Mouse (Mus musculus): ENCODE measurements at regions not wholly inside any gene's neighbourhood (a gene's known extent, or its start where the extent isn't known, plus 50 kb on each side); places are given as distances from the start of the nearest gene placed in this dataset.

- intact Hi-C loops (cut with DNase I): no loop called here
- no peak for DNase-seq
Observed at GRCm38 (mm10) chr12:42369029-42369577, 882.9 kb upstream of the Lrrn3 start.

DNA sequence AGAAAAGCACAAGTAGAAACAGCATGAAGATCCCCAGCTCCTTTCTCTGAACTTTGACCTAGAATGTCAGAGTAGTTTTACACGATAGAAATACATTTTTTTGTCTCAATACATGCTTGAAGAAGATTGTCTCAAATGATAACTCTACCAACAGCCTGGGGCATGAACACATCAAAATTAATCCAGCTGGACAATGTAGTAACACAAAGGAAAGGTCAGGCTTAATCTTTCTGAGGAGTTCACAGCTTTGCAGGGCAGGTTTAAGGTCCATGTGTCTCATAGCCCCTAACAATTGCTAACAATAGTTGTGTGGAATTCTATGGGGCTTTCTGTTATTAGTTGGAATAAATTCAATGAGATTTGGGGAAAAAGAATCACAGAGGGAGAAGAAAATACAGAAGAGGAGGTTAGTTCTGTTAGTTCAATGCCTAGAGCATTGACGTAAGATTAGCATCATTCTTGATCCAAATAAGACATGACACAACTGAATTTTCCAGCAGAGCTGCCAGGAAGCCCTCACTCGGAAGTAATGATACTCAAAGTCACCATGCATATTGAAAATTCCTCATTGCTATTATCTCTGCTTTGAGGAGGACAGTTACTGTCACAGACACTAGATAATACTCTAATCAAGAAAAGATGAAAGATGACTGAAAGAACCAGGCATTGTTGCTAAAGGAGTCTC lies 852.9 kb upstream of the Lrrn3 start:
- intact Hi-C loops (cut with DNase I): no loop called here
- DNase-seq: peak; percentile 8

DNA sequence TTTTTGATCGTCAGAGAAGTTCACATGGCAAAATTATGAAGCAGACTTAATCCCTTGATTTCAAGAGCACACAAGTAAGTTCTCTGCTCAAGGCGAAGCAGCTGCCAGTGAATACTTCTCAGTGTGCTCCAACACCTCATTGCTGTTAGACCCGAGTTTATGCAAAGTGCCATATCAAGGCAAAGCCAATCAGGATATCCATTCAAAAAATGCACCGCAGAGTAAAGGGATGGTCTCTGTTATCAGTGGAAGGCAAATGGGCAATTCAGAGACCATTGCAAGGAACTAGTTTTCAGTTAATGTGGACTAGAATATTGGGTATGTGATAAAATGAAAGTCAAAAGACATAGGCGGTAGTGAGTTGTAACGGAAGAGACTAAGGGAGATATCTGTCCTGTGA lies 820.2 kb upstream of the Lrrn3 start:
- intact Hi-C loops (cut with DNase I): no loop called here
- DNase-seq: no peak

DNA sequence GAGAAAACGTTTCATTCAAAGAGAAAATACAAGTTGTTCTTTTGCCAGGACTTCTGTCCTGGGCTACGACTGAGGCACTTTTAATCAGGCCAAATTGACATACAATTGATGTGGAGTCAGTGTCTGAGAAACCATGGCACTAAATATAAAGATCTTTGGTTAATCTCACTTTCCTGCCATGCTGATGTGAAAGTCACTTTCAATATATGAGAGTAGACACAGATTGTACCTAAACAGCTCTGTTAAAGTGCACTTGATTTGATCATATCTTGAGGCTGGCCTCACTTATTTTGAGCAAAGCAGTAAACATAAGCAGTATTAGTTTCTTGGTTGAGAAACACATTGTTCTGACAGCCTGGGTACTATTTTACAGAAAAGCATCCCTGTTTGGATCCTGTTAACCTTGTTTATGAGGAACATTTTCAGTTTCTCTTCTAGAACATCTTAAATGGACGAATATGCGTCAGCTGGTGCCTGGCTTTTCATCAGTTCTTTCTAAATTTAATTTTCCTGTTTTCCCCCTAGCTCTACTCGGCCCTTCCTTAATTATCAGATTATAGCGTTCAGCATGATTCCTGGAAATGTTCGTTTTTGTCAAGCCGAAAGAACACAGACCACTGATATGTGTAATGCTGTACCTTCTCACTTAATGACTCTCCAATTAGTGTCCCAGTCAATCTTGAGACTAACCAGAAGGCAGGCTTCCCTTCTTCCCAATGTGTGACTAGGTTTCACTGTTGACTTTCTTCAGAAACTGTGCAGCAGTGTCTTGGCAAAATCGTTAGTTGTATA lies 791.2 kb upstream of the Lrrn3 start:
- intact Hi-C loops (cut with DNase I): no loop called here
- no peak for DNase-seq

DNA sequence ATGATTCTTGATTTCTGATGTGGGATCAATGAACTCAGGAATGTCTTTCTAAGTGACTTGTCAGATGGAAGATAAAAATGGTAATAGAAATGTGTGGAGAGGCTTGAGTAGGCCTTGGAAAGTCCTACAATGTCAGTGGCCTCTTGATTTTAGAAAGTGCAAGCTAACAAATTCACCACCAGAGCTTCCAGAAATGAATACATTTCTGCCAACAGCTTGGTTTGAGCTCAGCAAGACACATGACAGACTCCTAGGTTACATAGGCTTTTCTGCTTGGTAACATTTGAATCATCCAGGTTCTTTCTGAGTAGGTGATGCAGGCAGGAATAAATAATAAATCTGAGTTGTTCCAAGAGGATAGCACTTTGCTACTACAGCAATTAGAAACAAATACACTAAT lies 764.2 kb upstream of the Lrrn3 start:
- intact Hi-C loops (cut with DNase I): no loop called here
- DNase-seq: no peak

DNA sequence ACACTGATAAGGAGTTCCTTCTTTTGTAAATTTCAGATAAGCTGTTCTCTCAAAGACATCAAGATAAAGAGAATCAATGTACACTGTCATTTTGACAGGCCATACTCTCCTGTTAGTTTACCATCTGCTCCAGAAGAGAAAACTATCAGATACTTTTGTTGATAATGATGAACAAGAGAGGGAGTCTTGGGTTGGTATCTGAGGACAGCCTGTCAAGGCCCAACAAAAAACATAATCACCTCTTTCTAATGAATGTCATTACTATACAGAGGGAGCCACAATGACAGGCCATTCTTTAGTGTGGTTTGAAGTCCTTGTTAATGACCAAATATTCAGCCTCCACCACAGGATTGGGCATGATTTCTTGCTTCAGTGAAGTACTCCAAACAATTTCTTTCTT lies 743.0 kb upstream of the Lrrn3 start:
- no peak for DNase-seq

GRCm38 (mm10) chr12:42181646-42182045 lies 695.4 kb upstream of the Lrrn3 start:
- DNase-seq: no peak
- intact Hi-C loops (cut with DNase I): no loop called here

More for the DNA sequence above, 743.0 kb upstream of the Lrrn3 start:
- intact Hi-C loops (cut with DNase I): no loop called here

- DNase-seq: no peak
- intact Hi-C loops (cut with DNase I): no loop called here
Observed at GRCm38 (mm10) chr12:42179947-42180669, 693.9 kb upstream of the Lrrn3 start.

DNA sequence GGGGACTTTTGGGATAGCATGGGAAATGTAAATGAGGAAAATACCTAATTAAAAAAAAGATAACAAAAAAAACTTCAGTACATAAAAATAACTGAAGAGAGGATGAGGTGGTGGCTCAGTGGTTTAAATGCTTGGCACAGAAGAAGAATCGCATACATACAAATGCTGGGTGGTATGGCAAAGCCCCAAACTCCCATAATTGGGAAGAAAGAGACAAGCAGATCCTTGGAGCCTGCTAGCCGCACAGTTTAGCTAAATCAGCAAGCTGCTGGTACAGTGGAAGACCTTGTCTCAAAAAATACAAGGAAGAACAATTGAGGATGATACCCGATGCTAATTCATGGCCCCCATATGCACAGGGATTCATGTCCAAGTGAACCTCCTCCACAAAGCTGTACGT lies 661.7 kb upstream of the Lrrn3 start:
- no peak for DNase-seq
- intact Hi-C loops (cut with DNase I): no loop called here

DNA sequence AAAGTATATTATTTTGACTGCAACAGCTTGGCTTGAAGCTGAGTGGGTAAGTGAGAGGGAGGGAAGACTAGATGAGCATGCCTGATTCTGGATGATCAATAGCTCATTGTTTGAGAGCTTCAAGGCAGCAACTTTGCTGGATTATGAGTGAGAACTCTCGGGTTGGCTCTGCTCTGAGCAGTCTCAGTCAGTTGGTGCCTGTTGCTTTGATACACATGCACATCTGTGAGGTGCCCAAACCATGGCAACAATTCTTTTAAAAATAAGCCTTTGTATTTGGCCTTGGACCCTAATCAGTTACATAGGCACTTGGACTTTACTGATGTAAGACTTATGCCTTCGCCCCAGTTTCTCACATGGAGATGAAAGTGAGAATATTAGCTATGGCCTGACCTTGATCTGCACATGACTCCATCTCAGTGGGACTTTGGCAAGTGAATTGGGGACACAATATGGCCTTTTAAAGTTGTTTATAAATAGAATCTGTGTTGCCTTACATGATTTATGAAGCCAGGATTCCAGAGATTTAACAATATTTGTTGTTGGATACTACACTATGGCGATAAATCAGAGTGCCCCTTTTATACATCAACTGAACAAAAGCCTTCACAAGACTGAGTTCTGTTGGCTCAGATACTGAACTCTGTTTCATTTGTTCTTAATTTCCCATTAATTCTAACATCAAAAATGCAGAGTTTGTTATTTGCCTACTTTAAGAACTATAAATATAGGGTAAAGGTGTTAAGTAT lies 652.6 kb upstream of the Lrrn3 start:
- intact Hi-C loops (cut with DNase I): no loop called here
- DNase-seq: no peak

DNA sequence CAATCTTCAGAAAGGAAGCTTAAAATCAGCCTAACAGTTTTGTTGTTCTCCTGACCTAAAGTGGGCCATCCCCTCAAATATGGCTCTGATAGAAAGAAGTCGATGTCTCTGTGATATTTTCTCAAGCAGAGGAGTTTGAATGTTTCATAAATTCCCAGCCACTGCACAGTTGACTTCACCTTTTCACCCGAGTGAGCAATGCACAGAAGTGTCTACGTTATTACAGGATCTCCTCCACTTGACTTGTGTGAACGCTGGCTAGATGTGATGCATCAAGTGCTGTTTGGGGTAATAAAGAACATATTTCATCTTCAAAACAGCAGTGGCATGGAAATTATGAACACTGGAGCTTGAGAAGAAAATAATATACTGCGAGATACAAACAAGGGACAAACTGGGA lies 651.9 kb upstream of the Lrrn3 start:
- intact Hi-C loops (cut with DNase I): no loop called here
- peak; percentile 35 for DNase-seq

DNA sequence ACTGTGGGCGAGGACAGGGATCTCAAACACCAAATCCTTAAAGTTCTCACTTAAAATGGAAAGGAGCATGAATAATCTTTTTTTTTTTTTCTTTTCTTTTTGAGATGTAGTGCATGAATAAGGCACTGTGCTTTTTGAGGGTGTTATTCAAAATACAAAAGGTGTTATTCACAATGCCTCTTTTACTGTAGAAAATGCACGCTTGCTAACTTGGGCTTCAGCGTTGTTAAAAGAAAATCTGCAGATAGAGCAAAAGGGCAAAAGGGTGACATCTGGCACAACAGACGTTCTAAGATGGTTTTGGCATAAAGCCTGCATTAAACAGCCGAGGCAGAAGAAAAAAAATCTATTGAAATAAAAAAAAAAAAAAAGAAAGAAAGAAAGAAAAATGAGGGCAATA lies 651.5 kb upstream of the Lrrn3 start:
- peak; percentile 20 for DNase-seq
- intact Hi-C loops (cut with DNase I): no loop called here

GRCm38 (mm10) chr12:42100189-42100588 lies 614.0 kb upstream of the Lrrn3 start:
- intact Hi-C loops (cut with DNase I): no loop called here
- no peak for DNase-seq

DNA sequence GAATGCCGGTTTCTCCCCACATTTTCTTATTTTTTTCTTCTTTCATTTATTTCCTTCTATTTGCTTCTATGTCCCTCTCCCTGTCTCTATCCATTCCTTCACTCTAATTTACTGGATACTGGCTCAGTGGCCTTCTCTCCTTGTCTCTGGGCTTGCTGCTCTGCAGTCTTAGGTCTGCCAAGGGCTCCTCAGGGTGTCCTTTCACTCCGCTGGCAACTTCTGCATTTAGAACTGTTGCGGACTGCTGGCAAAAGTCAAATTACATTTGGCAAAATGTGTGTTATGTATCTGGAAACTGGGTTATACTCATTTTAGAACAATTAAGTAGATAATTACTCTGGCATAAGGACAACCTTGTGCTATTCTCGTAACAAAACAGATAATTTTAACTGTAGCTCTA lies 584.2 kb upstream of the Lrrn3 start:
- peak; percentile 45 for DNase-seq

GRCm38 (mm10) chr12:42063745-42064144 lies 577.5 kb upstream of the Lrrn3 start:
- no peak for DNase-seq
- intact Hi-C loops (cut with DNase I): no loop called here

More for the DNA sequence above, 584.2 kb upstream of the Lrrn3 start:
- intact Hi-C loops (cut with DNase I): no loop called here

DNA sequence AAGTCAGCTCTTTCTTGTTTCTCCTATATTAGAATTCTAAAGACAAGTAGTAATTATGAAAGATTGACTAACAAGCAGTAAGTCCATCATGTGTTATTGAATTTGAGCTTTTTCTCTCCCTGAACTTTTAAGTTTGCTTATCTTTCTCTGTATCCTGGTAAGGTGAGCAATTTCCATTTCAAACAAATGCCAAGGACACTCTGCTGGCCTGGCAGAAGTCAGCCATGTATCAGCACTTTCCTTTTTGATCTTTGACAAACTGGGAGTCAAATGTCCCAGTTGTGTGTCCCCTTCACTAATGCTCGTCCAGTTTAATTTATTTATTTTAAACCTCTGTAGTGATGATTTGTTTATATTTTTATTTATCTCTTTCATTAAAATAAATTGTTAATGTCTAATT lies 562.8 kb upstream of the Lrrn3 start:
- no peak for DNase-seq
- intact Hi-C loops (cut with DNase I): no loop called here

- DNase-seq: no peak
- intact Hi-C loops (cut with DNase I): no loop called here
Observed at GRCm38 (mm10) chr12:42027874-42028273, 541.6 kb upstream of the Lrrn3 start.

- intact Hi-C loops (cut with DNase I): no loop called here
- DNase-seq: no peak
Observed at GRCm38 (mm10) chr12:42017506-42017905, 531.3 kb upstream of the Lrrn3 start.

DNA sequence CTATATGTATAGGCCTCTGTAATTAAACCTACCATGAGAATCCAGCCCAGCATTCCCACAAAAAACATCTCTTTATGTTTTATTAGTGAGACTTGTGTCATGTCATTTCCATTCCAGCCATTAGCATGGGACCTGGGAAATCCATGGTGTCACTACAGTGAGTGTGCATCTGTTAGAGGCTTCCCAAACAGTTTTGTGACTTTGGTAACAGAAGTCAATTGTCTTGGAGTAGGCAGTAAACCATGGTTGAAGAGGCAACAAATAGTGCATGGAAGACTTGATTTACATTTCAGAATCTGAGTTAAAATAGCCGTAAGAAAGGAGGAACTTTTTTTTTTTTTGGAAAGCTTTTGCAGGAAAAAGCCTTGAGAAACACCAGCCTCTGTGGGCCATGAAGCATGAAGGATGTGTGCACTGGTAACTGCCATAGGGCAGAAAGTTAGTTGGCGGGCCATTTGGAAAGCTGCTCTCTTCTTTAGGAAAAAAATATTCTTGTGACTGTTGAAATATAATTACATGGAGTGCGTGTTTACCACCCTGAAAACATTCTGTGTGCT lies 522.7 kb upstream of the Lrrn3 start:
- DNase-seq: no peak
- intact Hi-C loops (cut with DNase I): no loop called here

DNA sequence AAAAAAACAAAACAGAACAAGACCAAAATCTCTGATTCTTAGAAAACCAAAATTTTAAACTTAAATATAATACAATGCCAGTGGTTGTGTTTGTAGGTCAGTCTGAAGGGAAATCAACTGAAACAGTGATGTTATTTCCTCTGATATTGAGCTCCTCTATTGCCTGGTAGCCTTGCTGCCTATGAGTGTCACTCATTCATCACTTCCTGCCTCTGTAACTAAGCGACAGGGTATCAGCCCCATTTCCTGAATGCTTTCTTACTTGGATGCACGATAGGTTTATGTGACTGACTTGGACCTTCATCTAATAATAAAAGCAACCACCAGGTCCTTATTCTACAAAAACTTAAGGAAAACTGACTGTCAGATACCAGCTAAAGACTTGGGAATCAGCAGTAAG lies 520.7 kb upstream of the Lrrn3 start:
- intact Hi-C loops (cut with DNase I): no loop called here
- no peak for DNase-seq

All from left cerebral cortex, postnatal 4 days (tissue).